Mouse (Mus musculus) cortical plate, adult 2 months (tissue): ENCODE results near the gene Srsx. TPM values are rescaled to one million over a fixed set of nuclear protein-coding genes. Genes with fewer than 3 reads are reported as not detected.
"Not testable (repeated sequence)": the region's sequence is repeated elsewhere in the genome, so short reads cannot be mapped to it uniquely, and the experiment has no call there.

Experiments
- H3K27ac ChIP-seq: fragments of 200-500 bp; 2 replicates; pipeline ENCODE4 v1.5.1; 2012; ENCODE audit warnings: low read length, control low read depth, inconsistent platforms; ENCODE audit not compliant: insufficient read depth
- H3K4me1 ChIP-seq: fragments of 200-500 bp; 2 replicates; pipeline ENCODE4 v1.6.1; 2011; ENCODE audit warnings: low read length; ENCODE audit not compliant: control insufficient read depth, insufficient read depth
- H3K4me3 ChIP-seq: fragments of 200-500 bp; 2 replicates; pipeline ENCODE4 v1.5.1; 2011; ENCODE audit warnings: mild to moderate bottlenecking, low read length, control low read depth; ENCODE audit not compliant: insufficient read depth
- polyA plus RNA-seq: library from polyadenylated mRNA; depleted of rRNA; stranded (reverse); fragments of >200 nt; gene quantifications from 2 replicates; pipeline ENCODE4 v1.2.3, GENCODE M21; 2012; rRNA removed

Gene Srsx
- polyA plus RNA-seq, result not detected in 2 replicates

GRCm38 (mm10) chrX:123222381-123222780 lies at the start of gene Srsx:
TSS of gene Srsx (minus strand) at chrX:123222481.
- not testable (repeated sequence) for H3K4me3 ChIP-seq, H3K4me1 ChIP-seq, H3K27ac ChIP-seq

- H3K4me3 ChIP-seq, H3K4me1 ChIP-seq, H3K27ac ChIP-seq: not testable (repeated sequence)
Observed at GRCm38 (mm10) chrX:123246807-123247206, 24.5 kb upstream of the Srsx start, which contains the start of gene Gm17577. TSS of gene Gm17577 (minus strand) at chrX:123246907.

Other genes with a start within 250 kb of the Srsx start
- not detected in 2 replicates for gene Gm17521, start 192.8 kb downstream of the Srsx start, polyA plus RNA-seq
- gene Cldn34c1, start 119.0 kb downstream of the Srsx start, polyA plus RNA-seq, result 4.9 and 6.0 TPM in 2 replicates
- gene Gm17577, start 24.4 kb upstream of the Srsx start, polyA plus RNA-seq, result not detected in 2 replicates